In genomic region chr4:108144880-108145279, GRCm38 (mm10) we compare ENCODE assay signal across 8 mouse cellular contexts. TPM values are rescaled to one million over a fixed set of nuclear protein-coding genes. Genes with fewer than 3 reads are reported as not detected.
DNase-seq lines count a peak whose midpoint lies in the region; ATAC-seq and TF ChIP-seq lines count a peak whose summit lies in the region.

Gene Scp2, minus strand, starts transcription at chr4:108144998.

- H3K4me1 ChIP-seq in ES-Bruce4 (ENCODE audit: control insufficient read depth, insufficient read depth, low read length): peaks cover 3% of the 10 kb centered on the region
- no peaks in the 10 kb centered on the region for H3K4me1 ChIP-seq in forebrain, embryonic 15.5 days
- H3K4me1 ChIP-seq in hindbrain, embryonic 12.5 days: no peaks in the 10 kb centered on the region
- no peaks in the 10 kb centered on the region for H3K4me1 ChIP-seq in limb, embryonic 13.5 days
- H3K4me1 ChIP-seq in small intestine, adult 2 months (ENCODE audit: control insufficient read depth, insufficient read depth, insufficient read length, low read length): 0 out of 2 replicates have a peak, but pooled peaks cover 1% of the 10 kb centered on the region

- no peak for TF ChIP-seq CTCF in ES-Bruce4 (IDR thresholded peaks at IDR 0.05; ENCODE audit: low read depth, low read length)
- TF ChIP-seq CTCF in small intestine, adult 2 months (IDR thresholded peaks at IDR 0.05; ENCODE audit: extremely low read depth, insufficient read length, insufficient replicate concordance, low read depth, low read length): no peak

- no peak within 1 kb of the TSS for H3K4me3 ChIP-seq in ES-Bruce4 (ENCODE audit: low read depth, low read length)
- no peak within 1 kb of the TSS for H3K4me3 ChIP-seq in forebrain, embryonic 15.5 days
- H3K4me3 ChIP-seq in hindbrain, embryonic 12.5 days: no peak within 1 kb of the TSS
- no peak within 1 kb of the TSS for H3K4me3 ChIP-seq in limb, embryonic 13.5 days
- no peak within 1 kb of the TSS for H3K4me3 ChIP-seq in small intestine, adult 2 months (ENCODE audit: low read depth, low read length)

- H3K27ac ChIP-seq in ES-Bruce4 (ENCODE audit: insufficient read depth, low read length): peak within 1 kb of the TSS; percentile 91
- H3K27ac ChIP-seq in forebrain, embryonic 15.5 days (replicated peaks): no peak within 1 kb of the TSS
- H3K27ac ChIP-seq in hindbrain, embryonic 12.5 days: no peak within 1 kb of the TSS
- no peak within 1 kb of the TSS for H3K27ac ChIP-seq in limb, embryonic 13.5 days
- H3K27ac ChIP-seq in small intestine, adult 2 months (ENCODE audit: insufficient read depth, low read depth, low read length): no peak within 1 kb of the TSS

- no peak within 1 kb of the TSS for H3K9ac ChIP-seq in ES-Bruce4 (ENCODE audit: low read depth, poor library complexity, severe bottlenecking)
- H3K9ac ChIP-seq in forebrain, embryonic 15.5 days (replicated peaks): no peak within 1 kb of the TSS
- H3K9ac ChIP-seq in hindbrain, embryonic 12.5 days: no peak within 1 kb of the TSS
- H3K9ac ChIP-seq in limb, embryonic 13.5 days: no peak within 1 kb of the TSS

- H3K4me2 ChIP-seq in forebrain, embryonic 15.5 days (replicated peaks): no peak within 1 kb of the TSS
- H3K4me2 ChIP-seq in hindbrain, embryonic 12.5 days (replicated peaks): no peak within 1 kb of the TSS
- H3K4me2 ChIP-seq in limb, embryonic 13.5 days (replicated peaks): no peak within 1 kb of the TSS

- 95% methylated on average over 1 of the region's 1 CpGs for WGBS in forebrain, embryonic 15.5 days
- WGBS in hindbrain, embryonic 12.5 days: 86% methylated on average over 1 of the region's 1 CpGs
- WGBS in limb, embryonic 13.5 days: 67% methylated on average over 1 of the region's 1 CpGs
- 86% methylated on average over 1 of the region's 1 CpGs for WGBS in small intestine, adult 2 months

- DNase-seq in R1 (ENCODE audit: low read depth, low spot score): peak; percentile 58
- no peak for DNase-seq in cerebellum, adult 9-11 months
- DNase-seq in thymus, postnatal 25 days: no peak

- H3K27me3 ChIP-seq in ES-Bruce4 (ENCODE audit: control insufficient read depth, insufficient read depth, low read length, poor library complexity, severe bottlenecking): no peaks in the 10 kb centered on the region
- no peaks in the 10 kb centered on the region for H3K27me3 ChIP-seq in forebrain, embryonic 15.5 days
- H3K27me3 ChIP-seq in hindbrain, embryonic 12.5 days: no peaks in the 10 kb centered on the region
- H3K27me3 ChIP-seq in limb, embryonic 13.5 days: no peaks in the 10 kb centered on the region
- H3K27me3 ChIP-seq in small intestine, adult 2 months (ENCODE audit: control insufficient read depth, insufficient read depth, low read length): no peaks in the 10 kb centered on the region

- no peak for TF ChIP-seq POLR2A in ES-Bruce4 (IDR thresholded peaks at IDR 0.05; ENCODE audit: insufficient read depth, low read length)
- TF ChIP-seq POLR2A in small intestine, adult 2 months (IDR thresholded peaks at IDR 0.05; ENCODE audit: low read depth, low read length): no peak

- no peak for TF ChIP-seq EP300 in ES-Bruce4 (IDR thresholded peaks at IDR 0.05; ENCODE audit: insufficient read depth, low read depth, low read length)

- no peak for ATAC-seq in forebrain, embryonic 15.5 days (replicated peaks)
- no peak for ATAC-seq in hindbrain, embryonic 12.5 days (ENCODE audit: low FRiP score)
- ATAC-seq in limb, embryonic 13.5 days (ENCODE audit: low FRiP score, low read depth): no peak

- H3K9me3 ChIP-seq in ES-Bruce4 (replicated peaks; ENCODE audit: control insufficient read depth, insufficient read depth, low read length, poor library complexity, severe bottlenecking): peaks cover 12% of the 10 kb centered on the region
- no peaks in the 10 kb centered on the region for H3K9me3 ChIP-seq in forebrain, embryonic 15.5 days
- 0 out of 2 replicates have a peak, but pooled peaks cover 4% of the 10 kb centered on the region for H3K9me3 ChIP-seq in hindbrain, embryonic 12.5 days (replicated peaks)
- H3K9me3 ChIP-seq in limb, embryonic 13.5 days: 0 out of 2 replicates have a peak, but pooled peaks cover 4% of the 10 kb centered on the region

- no peaks in the 10 kb centered on the region for H3K36me3 ChIP-seq in ES-Bruce4 (ENCODE audit: control insufficient read depth, insufficient read depth, low read length, poor library complexity, severe bottlenecking)
- H3K36me3 ChIP-seq in forebrain, embryonic 15.5 days: no peaks in the 10 kb centered on the region
- no peaks in the 10 kb centered on the region for H3K36me3 ChIP-seq in hindbrain, embryonic 12.5 days
- H3K36me3 ChIP-seq in limb, embryonic 13.5 days: no peaks in the 10 kb centered on the region
- H3K36me3 ChIP-seq in small intestine, adult 2 months (ENCODE audit: control insufficient read depth, insufficient read depth, low read length): no peaks in the 10 kb centered on the region

RNA-seq across cellular contexts. Expression of gene Scp2, which starts in this region (rescaled TPM):
- polyA plus RNA-seq in ES-Bruce4 (2011; ENCODE audit: insufficient read depth, insufficient read length, low read depth, missing spikeins): 54.4 and 62.8 TPM in 2 replicates
- 206 and 214 TPM in 2 replicates for polyA plus RNA-seq in forebrain, embryonic 15.5 days (2015; fragmentation: Nextera tagmentation; extraction: Ambion mirVana)
- polyA plus RNA-seq in hindbrain, embryonic 12.5 days (2016; fragmentation: Nextera tagmentation; extraction: Ambion mirVana): 190 and 202 TPM in 2 replicates
- 157 and 168 TPM in 2 replicates for polyA plus RNA-seq in limb, embryonic 13.5 days (2015; fragmentation: Nextera tagmentation; extraction: Ambion mirVana)
- polyA plus RNA-seq in small intestine, adult 2 months (2012; rRNA removed): 76.3 and 209 TPM in 2 replicates
